Mouse (Mus musculus) neural tube, embryonic 15.5 days (tissue): ENCODE results near the gene Eps8l2. TPM values are rescaled to one million over a fixed set of nuclear protein-coding genes. Genes with fewer than 3 reads are reported as not detected.

Source experiments
- ATAC-seq: fragments of 200-750 bp; cut with Nextera tagmentation; 2 replicates; pipeline ENCODE4 v1.8.0; 2017; ENCODE audit warnings: mild to moderate bottlenecking, moderate TSS enrichment, moderate library complexity; ENCODE audit not compliant: low FRiP score
- H3K27ac ChIP-seq: fragments of 300-500 bp; sonication (generic); replicated peaks from 2 replicates; pipeline ENCODE4 v1.5.1; 2015; ENCODE audit warnings: mild to moderate bottlenecking, inconsistent platforms
- H3K27me3 ChIP-seq: fragments of 300-500 bp; sonication (generic); replicated peaks from 2 replicates; pipeline ENCODE4 v1.6.1; 2015; ENCODE audit warnings: inconsistent platforms
- H3K36me3 ChIP-seq: fragments of 300-500 bp; sonication (generic); 2 replicates; pipeline ENCODE4 v1.6.1; 2015; ENCODE audit warnings: inconsistent platforms
- H3K4me1 ChIP-seq: fragments of 300-500 bp; sonication (generic); 2 replicates; pipeline ENCODE4 v1.6.1; 2015; ENCODE audit warnings: inconsistent platforms
- H3K4me2 ChIP-seq: fragments of 300-500 bp; sonication (generic); 2 replicates; pipeline ENCODE4 v1.6.1; 2015; ENCODE audit warnings: inconsistent platforms, mild to moderate bottlenecking, moderate library complexity
- H3K4me3 ChIP-seq: fragments of 300-500 bp; sonication (generic); replicated peaks from 2 replicates; pipeline ENCODE4 v1.5.1; 2015; ENCODE audit warnings: mild to moderate bottlenecking, inconsistent platforms
- H3K9ac ChIP-seq: fragments of 300-500 bp; sonication (generic); replicated peaks from 2 replicates; pipeline ENCODE4 v1.6.1; 2015; ENCODE audit warnings: mild to moderate bottlenecking, inconsistent platforms
- H3K9me3 ChIP-seq: fragments of 300-500 bp; sonication (generic); replicated peaks from 2 replicates; pipeline ENCODE4 v1.6.1; 2016; ENCODE audit warnings: inconsistent platforms
- WGBS: fragments of 180-500 bp; shearing (Covaris S2); methylation state at CpG from one replicate; pipeline ENCODE4 v1.1.7; 2015; ENCODE audit warnings: mixed read lengths; 5-methylcytosine and 5-hydroxymethylcytosine counted together
- polyA plus RNA-seq: library from polyadenylated mRNA; unstranded; fragments of >200 nt; fragmentation: Nextera tagmentation; extraction: Ambion mirVana; gene quantifications from 2 replicates; pipeline ENCODE4 v1.2.1, GENCODE M21; 2015

Gene Eps8l2
- 0.23 and 10.7 TPM in 2 replicates for polyA plus RNA-seq

DNA sequence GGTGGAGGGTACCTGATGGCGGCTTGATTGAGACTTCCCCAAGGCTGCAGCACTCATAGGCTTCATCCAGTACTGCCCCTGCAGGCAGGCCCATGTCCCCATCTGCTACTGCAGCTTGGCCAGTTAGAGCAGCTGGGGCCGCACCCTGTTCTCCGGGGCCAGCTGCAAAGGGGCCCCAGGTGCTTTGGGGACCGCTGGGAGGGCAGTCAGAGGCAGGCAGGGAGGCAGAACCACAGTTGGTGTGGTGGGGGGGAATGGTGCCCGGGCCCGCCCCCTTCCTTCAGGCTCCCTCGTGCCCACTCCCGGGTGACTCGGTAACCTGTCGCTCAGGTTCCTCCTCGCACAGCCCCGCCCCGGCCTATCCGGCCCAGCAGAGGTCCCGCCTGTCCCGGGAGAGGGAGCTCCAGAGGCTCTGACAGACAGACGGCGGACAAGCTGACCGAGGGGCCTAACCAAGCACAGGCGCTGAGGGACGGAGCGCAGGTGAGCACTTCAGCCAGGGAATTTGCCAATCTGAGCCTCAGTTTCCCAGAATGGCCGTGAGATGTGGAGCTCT is at the start of gene Eps8l2:
Gene Eps8l2, plus strand, starts transcription at position 305 of the 556 bp plus-strand sequence.
- H3K27me3 ChIP-seq = peaks cover 10% of the 10 kb centered on the region; the same call in 1 of the 2 replicates
- ATAC-seq = no peak
- H3K9me3 ChIP-seq = no peaks in the 10 kb centered on the region
- peaks cover 9% of the 10 kb centered on the region for H3K36me3 ChIP-seq
- no peak within 1 kb of the TSS for H3K9ac ChIP-seq
- H3K4me3 ChIP-seq = no peak within 1 kb of the TSS
- H3K27ac ChIP-seq = no peak within 1 kb of the TSS
- peaks cover 6% of the 10 kb centered on the region for H3K4me1 ChIP-seq
- peak within 1 kb of the TSS; percentile 41 for H3K4me2 ChIP-seq
- 3% methylated on average over 23 of the region's 23 CpGs for WGBS

DNA sequence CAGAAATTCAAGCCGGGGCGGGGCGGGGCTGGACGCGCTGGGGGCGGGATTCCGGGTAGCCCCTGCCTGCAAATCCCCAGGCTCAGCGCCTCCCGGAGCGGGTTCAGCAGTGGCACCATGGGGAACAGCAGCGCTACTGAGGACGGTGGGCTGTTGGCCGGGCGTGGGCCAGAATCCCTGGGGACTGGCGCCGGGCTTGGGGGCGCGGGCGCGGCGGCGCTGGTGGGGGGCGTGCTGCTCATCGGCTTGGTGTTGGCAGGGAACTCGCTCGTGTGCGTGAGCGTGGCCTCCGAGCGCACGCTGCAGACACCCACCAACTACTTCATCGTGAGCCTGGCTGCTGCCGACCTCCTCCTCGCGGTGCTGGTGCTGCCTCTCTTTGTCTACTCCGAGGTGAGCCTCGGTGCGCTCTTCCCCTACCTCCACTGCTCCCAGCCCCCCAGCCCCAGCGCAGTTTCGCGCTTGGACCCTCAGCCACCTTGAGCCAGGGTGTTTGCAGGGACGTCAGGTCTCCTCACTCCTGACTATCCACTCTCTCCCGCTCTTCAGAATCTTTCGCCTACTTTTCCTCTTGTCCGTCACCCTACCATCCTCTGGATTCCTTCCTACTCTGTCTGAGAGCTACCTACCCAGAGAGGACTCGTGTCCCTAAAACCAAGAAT is 46.6 kb upstream of the Eps8l2 start, which contains the start of gene Drd4:
Gene Drd4, plus strand, starts transcription at position 86 of the 662 bp plus-strand sequence.
- ATAC-seq = peak; percentile 36; the same call in 1 of the 2 replicates
- H3K4me2 ChIP-seq = peak within 1 kb of the TSS; percentile 99
- H3K27ac ChIP-seq = no peak within 1 kb of the TSS
- WGBS = 2% methylated on average over 43 of the region's 46 CpGs
- H3K9ac ChIP-seq = peak within 1 kb of the TSS; percentile 64
- H3K27me3 ChIP-seq = peaks cover 59% of the 10 kb centered on the region
- H3K4me1 ChIP-seq = peaks cover 31% of the 10 kb centered on the region
- 0 out of 2 replicates have a peak, but pooled peaks cover 3% of the 10 kb centered on the region for H3K36me3 ChIP-seq
- H3K9me3 ChIP-seq = no peaks in the 10 kb centered on the region
- peak within 1 kb of the TSS; percentile 52 for H3K4me3 ChIP-seq

DNA sequence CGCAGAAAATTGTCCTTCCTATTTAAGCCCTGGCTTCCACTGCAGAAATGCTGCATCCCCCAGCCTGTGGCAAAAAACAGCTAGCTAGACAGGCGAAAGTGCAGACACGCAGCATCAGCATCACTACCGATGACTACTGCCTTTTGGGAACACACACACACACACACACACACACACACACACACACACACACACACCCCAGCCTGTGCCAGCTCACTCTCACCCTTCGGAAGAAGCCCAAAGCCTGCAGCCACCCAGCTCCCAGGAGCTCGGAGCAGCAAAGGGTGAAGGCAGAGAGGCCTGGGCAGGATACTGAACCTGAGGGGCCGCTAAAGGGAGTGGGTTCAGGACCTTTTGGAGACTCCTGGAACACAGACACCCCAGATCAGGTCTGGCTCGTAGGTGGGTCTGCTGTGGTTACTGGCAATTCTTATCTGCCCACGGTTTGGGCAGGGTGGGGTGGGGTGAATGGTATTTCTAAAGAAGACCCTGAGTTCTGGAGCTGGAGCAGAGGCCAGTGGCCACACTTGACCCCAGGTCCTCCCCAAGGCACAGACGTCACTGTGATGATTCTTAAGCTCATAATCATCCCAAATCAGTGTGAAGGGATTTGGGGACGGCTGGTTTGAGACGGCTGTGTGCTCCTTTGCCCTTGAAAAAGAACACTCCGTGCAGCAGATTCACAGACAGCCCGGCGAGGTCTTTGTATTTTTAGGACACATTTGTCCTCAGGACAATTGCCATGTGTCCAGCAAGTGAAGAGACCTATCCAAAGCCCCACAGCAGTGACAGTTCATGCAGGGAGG is 45.9 kb upstream of the Eps8l2 start:
- Histone ChIP-seq H3K27me3 (peaks cover 59% of the 10 kb centered on the region), H3K36me3 (peaks cover 10% of the 10 kb centered on the region; the same call in 1 of the 2 replicates), H3K4me1 (peaks cover 31% of the 10 kb centered on the region), H3K9ac (peak overlapping the region; percentile 64; the same call in 1 of the 2 replicates), H3K4me2 (peak overlapping the region; percentile 99), H3K4me3 (peak overlapping the region; percentile 52), H3K27ac (no peak overlapping the region), H3K9me3 (no peaks in the 10 kb centered on the region)
- no peak for ATAC-seq
- WGBS = 32% methylated on average over 15 of the region's 15 CpGs

DNA sequence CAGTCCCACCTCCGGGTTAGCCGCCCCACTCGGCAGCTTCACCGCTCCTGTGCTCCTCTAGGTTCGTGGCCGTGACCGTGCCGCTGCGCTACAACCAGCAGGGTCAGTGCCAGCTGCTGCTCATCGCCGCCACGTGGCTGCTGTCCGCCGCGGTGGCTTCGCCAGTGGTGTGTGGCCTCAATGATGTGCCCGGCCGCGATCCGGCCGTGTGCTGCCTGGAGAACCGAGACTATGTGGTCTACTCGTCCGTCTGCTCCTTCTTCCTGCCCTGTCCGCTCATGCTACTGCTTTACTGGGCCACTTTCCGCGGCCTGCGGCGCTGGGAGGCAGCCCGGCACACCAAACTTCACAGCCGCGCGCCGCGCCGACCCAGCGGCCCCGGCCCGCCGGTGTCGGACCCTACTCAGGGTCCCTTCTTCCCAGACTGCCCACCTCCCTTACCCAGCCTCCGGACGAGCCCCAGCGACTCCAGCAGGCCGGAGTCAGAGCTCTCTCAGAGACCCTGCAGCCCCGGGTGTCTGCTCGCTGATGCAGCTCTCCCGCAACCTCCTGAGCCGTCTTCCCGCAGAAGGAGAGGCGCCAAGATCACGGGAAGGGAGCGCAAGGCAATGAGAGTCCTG is 44.7 kb upstream of the Eps8l2 start:
- Histone ChIP-seq H3K9ac (peak overlapping the region; percentile 34; the same call in 1 of the 2 replicates), H3K4me1 (peaks cover 31% of the 10 kb centered on the region), H3K27me3 (peaks cover 59% of the 10 kb centered on the region), H3K4me2 (peak overlapping the region; percentile 71), H3K9me3 (no peaks in the 10 kb centered on the region), H3K27ac (no peak overlapping the region), H3K36me3 (peaks cover 18% of the 10 kb centered on the region), H3K4me3 (peak overlapping the region; percentile 34)
- ATAC-seq = 0 out of 2 replicates have a peak, but pooled peaks have one; percentile 51
- under 1% methylated on average over 51 of the region's 53 CpGs for WGBS

DNA sequence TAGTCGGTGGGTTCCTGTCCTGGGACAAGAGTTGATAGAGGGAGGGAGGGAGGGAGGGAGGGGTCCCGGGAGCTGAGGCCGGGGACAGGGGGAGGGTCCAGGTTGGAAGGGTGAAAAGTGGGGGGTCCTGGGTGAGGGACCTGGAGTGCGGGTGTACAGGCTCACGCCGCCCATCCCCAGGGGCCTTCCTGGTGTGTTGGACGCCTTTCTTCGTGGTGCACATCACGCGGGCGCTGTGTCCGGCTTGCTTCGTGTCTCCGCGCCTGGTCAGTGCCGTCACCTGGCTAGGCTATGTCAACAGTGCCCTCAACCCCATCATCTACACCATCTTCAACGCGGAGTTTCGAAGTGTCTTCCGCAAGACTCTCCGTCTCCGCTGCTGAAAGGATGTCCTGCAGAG is 44.2 kb upstream of the Eps8l2 start:
- H3K27me3 ChIP-seq = peaks cover 58% of the 10 kb centered on the region
- 8% methylated on average over 22 of the region's 22 CpGs for WGBS

DNA sequence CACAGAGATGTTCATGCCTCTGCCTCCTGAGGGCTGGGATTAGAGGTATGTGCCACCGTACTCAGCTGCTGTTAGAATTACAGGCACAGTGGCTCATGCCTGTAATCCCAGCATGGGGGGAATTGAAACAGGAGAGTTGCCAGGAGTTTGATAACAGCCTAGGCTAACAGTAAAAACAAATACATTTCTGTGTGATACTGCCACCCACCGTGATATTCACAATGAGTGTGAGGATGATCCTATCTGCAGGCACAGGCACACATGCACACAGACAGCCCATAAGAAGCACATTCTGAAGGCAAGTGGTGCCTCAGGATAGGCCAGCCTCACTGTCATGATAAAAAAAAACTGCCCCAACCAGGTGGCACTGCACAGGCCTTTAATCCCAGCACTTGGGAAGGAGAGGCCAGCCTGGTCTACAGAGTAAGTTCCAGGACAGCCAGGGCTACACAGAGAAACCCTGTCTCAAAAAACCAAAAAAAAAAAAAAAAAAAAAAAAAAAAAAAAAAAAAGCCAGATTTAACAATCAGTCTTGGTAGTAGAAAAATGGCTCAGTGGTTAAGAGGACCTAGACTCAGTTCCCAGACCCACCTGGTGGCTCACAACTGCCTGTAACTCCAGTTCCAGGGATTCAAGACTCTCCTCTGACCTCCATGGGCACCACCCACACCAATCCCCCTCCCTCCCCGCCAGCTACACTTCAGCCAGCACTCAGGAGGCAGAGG is 40.6 kb upstream of the Eps8l2 start:
- peaks cover 55% of the 10 kb centered on the region for H3K36me3 ChIP-seq

More for the DNA sequence above, 44.2 kb upstream of the Eps8l2 start:
- Histone ChIP-seq H3K4me1 (peaks cover 31% of the 10 kb centered on the region), H3K36me3 (peaks cover 23% of the 10 kb centered on the region), H3K27ac (no peak overlapping the region), H3K9ac (no peak overlapping the region), H3K4me3 (peak overlapping the region; percentile 34; the same call in 1 of the 2 replicates), H3K9me3 (no peaks in the 10 kb centered on the region), H3K4me2 (peak overlapping the region; percentile 71)
- ATAC-seq = no peak

DNA sequence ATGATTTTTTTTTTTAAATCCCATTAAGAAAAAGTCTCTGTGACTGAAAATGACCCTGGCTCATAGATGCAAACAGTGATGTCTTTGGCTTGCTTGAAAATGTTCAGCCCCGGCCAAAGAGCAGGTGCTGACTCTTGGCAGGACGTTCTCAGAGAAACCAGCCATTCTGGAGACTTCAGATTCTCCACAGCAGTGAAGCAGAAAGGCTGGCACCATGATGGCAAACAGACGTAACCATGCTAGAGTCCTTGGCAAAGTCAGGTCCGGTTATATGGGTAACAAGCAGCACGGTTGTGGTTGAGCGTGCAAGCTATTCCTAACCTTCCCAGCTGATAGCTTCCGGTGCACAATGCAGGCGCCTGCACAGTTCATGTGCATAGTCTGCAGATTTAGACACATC is 39.5 kb upstream of the Eps8l2 start:
- 96% methylated on average over 8 of the region's 8 CpGs for WGBS
- H3K4me3 ChIP-seq = no peak overlapping the region
- no peak overlapping the region for H3K4me2 ChIP-seq
- no peaks in the 10 kb centered on the region for H3K9me3 ChIP-seq
- peaks cover 66% of the 10 kb centered on the region for H3K36me3 ChIP-seq
- H3K27me3 ChIP-seq = peaks cover 17% of the 10 kb centered on the region
- H3K4me1 ChIP-seq = peaks cover 8% of the 10 kb centered on the region
- no peak for ATAC-seq
- H3K9ac ChIP-seq = no peak overlapping the region
- no peak overlapping the region for H3K27ac ChIP-seq

More for the DNA sequence above, 40.6 kb upstream of the Eps8l2 start:
- H3K4me1 ChIP-seq = peaks cover 16% of the 10 kb centered on the region
- no peaks in the 10 kb centered on the region for H3K9me3 ChIP-seq
- no peak overlapping the region for H3K4me2 ChIP-seq
- WGBS = 69% methylated on average over 3 of the region's 3 CpGs
- no peak overlapping the region for H3K27ac ChIP-seq
- no peak for ATAC-seq
- H3K27me3 ChIP-seq = peaks cover 28% of the 10 kb centered on the region
- H3K4me3 ChIP-seq = no peak overlapping the region
- H3K9ac ChIP-seq = no peak overlapping the region

DNA sequence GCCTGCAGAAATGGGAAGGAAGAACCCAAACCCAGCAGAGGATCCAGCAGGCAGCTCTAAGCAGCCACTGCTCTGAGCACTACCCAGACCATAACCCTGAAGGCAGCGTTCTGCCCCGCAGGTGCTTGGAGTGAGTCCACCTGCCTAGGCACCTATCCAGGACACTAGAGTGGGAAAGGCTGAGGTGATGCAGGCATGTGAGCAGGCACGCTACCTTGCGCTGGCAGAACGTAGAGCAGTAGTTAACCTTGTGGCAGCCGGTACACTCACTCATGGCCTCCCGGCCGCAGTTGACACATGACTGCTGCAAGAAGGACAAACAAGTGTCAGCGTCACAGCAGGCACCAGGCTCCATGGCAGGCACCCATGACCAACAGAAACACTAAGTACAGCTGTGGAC is 37.3 kb upstream of the Eps8l2 start:
- Histone ChIP-seq H3K9me3 (no peaks in the 10 kb centered on the region), H3K27ac (no peak overlapping the region), H3K36me3 (peaks cover 86% of the 10 kb centered on the region), H3K4me1 (no peaks in the 10 kb centered on the region), H3K27me3 (no peaks in the 10 kb centered on the region), H3K4me3 (no peak overlapping the region), H3K4me2 (no peak overlapping the region), H3K9ac (no peak overlapping the region)
- ATAC-seq = no peak
- 96% methylated on average over 9 of the region's 9 CpGs for WGBS

DNA sequence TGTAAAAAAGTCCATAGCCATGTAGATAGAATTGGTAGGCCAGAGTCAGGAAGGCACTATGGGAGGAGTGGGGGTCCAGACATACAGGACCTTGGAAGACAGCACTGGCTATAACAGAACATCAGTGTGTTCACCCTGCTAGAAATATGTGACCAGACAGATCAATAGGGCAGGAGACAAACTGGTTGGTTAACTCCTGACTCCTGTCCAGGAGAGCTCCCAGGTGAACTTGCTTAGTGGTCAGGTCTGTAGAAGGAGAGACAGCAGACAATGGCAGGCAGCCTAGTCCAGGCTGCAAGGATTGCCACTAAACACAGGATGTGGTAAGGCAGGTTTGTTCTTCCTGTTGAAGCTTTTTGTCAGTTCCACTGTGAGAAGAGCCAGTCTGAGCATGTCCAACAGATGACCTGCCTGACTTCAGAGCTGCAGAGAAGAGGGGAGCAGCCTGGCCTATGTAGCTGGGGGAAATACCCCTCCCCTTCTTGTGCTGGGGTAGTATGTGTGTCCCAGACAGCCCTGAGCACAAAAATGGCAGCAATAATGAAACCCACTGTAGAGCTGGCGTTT is 35.9 kb upstream of the Eps8l2 start:
- no peak overlapping the region for H3K27ac ChIP-seq
- H3K36me3 ChIP-seq = peaks cover 89% of the 10 kb centered on the region
- H3K4me2 ChIP-seq = no peak overlapping the region
- no peaks in the 10 kb centered on the region for H3K27me3 ChIP-seq
- no peak overlapping the region for H3K9ac ChIP-seq
- H3K4me1 ChIP-seq = no peaks in the 10 kb centered on the region
- no peak for ATAC-seq
- H3K4me3 ChIP-seq = no peak overlapping the region
- 94% methylated on average over 1 of the region's 1 CpGs for WGBS
- H3K9me3 ChIP-seq = no peaks in the 10 kb centered on the region

DNA sequence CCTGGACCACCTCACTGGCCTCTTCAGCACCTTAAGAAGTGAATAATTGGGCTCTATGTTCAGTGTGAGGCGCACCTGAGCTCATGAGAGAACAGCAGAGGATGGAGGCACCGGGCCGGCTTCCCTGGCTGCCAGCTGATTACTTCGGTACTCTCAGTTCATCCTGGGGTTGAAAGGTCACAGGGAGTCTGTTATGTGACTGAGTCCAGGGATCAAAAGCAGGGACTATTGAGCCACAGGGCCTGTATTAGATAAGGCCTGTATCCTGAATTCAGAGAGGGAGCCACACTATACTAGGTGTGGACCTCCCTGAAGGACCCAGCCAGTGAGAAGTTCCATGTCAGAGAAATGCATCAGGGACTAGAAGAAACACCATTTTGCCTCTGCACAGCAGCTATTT is 34.1 kb upstream of the Eps8l2 start:
- ATAC-seq = no peak
- Histone ChIP-seq H3K4me3 (no peak overlapping the region), H3K27ac (no peak overlapping the region), H3K9ac (no peak overlapping the region), H3K27me3 (no peaks in the 10 kb centered on the region), H3K9me3 (no peaks in the 10 kb centered on the region), H3K4me2 (no peak overlapping the region), H3K36me3 (peaks cover 94% of the 10 kb centered on the region), H3K4me1 (no peaks in the 10 kb centered on the region)
- WGBS = 91% methylated on average over 4 of the region's 4 CpGs
